Mouse (Mus musculus): ENCODE data around the gene Taldo1. TPM values are rescaled to one million over a fixed set of nuclear protein-coding genes. Genes with fewer than 3 reads are reported as not detected.

The Taldo1 gene
- polyA plus RNA-seq, 1 experiment from 2014 or later = 288 TPM

DNA sequence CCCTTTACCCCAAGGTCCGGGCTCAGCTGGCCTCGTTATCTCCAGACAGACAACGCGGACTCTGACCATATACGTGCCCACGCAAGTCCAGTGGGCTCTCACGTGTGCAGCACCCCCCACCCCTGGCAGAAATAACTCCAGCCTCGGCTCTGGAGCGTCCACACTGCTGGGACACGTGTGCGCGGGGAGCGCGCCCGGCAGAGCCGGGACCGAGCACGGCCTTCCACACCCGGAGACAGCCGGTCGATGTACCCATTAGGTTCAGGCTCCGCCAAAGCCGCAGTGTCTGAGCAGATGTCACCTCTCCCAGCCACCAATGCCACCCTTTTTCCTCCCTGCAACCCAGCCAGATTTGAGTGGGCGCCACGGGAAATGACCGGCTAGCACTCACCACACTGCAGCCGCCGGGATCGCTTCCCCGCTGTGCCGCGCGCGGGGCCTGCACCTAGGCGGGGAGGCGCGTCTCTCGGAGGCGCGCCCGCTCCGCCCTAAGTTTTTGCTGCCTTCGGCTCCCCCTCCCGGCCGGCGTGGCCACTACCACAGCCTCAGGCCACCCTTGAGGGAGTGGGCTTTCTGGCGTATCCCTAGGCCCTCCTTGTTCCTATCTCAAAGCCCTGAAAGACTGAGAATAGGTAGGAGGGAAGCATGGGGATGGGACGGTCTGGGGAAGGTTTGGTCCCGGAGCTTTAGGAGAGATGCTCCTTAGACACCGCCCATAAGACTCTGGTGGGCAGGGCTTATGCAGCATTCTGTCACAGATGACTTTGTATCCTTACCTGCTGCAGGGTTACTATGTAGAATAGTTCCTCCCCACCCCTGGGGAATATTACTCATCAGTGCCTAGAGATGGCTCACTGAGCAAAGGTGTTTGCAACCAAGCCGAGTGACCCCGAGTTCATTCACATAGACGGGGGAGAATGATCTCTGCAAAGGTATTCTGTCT, 45.5 kb downstream of the Taldo1 start, which contains the start of gene Slc25a22:
Slc25a22 (minus strand) TSS at position 715 of the 943 bp plus-strand sequence.
- Histone ChIP-seq H3K27ac (ENCODE audit: low read depth, low read length) (peak within 1 kb of the TSS; percentile 24; the same call in 1 of the 2 replicates), H3K4me1 (ENCODE audit: control insufficient read depth, insufficient read depth, low read length) (peaks cover 36% of the 10 kb centered on the region), H3K27me3 (ENCODE audit: control insufficient read depth, insufficient read depth, low read length) (no peaks in the 10 kb centered on the region), H3K4me2 (peak within 1 kb of the TSS; percentile 95), H3K36me3 (ENCODE audit: control insufficient read depth, insufficient read depth, low read length) (peaks cover 6% of the 10 kb centered on the region; the same call in 1 of the 2 replicates), H3K9me3 (replicated peaks; ENCODE audit: control insufficient read depth, low read length) (no peaks in the 10 kb centered on the region), H3K4me3 (ENCODE audit: low read depth, low read length) (peak within 1 kb of the TSS; percentile 66), H3K9ac (ENCODE audit: low read depth, low read length) (peak within 1 kb of the TSS; percentile 76)
- WGBS (ENCODE audit: insufficient replicate concordance) = 6% methylated on average over 53 of the region's 53 CpGs
- ATAC-seq (replicated peaks; ENCODE audit: insufficient number of reproducible peaks, low FRiP score, low TSS enrichment) = peak; percentile 74

DNA sequence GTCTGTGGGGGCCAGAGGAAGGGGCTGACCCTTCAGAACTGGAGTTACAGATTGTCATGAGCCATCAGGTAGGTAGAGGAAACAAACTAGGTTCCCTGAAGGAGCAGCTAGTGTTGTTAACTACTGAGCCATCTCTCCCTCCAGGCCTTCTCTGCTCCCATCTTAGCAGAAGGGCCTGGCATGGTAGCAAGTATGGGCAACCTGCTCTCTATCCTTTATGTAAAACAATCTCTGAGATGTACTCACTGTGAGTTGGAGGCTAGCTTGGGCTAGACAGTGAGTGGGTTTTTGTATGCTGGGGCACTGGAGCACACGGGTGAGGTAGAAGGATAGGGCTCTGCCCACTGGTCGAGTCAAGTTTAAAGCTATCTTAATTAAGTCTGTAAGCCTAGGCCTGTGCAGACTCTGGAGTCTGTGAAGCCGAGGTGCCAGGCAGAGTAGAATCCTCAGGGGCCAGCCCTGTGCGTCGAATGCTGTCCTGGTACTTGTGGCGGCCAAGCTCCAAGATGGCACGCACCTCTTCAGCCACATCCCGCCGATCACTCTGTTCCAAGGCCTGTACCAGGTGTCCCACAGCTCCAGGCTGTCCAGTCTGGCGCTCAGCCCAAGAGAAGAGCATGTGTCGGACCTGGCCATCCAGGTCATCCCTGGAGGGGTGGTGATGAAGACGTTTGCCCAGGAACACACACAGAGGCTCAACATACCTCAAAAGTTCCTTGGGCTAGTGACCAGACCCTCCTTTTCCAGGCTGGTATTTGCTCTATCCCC, 46.4 kb downstream of the Taldo1 start:
- H3K27ac ChIP-seq (ENCODE audit: low read depth, low read length) = no peak overlapping the region
- H3K27me3 ChIP-seq (ENCODE audit: control insufficient read depth, insufficient read depth, low read length) = no peaks in the 10 kb centered on the region
- H3K4me3 ChIP-seq (ENCODE audit: low read depth, low read length) = no peak overlapping the region
- peaks cover 6% of the 10 kb centered on the region; the same call in 1 of the 2 replicates for H3K36me3 ChIP-seq (ENCODE audit: control insufficient read depth, insufficient read depth, low read length)
- H3K9ac ChIP-seq (ENCODE audit: low read depth, low read length) = no peak overlapping the region
- 89% methylated on average over 12 of the region's 12 CpGs for WGBS (ENCODE audit: insufficient replicate concordance)
- peaks cover 45% of the 10 kb centered on the region for H3K4me1 ChIP-seq (ENCODE audit: control insufficient read depth, insufficient read depth, low read length)
- no peaks in the 10 kb centered on the region for H3K9me3 ChIP-seq (replicated peaks; ENCODE audit: control insufficient read depth, low read length)
- H3K4me2 ChIP-seq = no peak overlapping the region
- ATAC-seq (replicated peaks; ENCODE audit: insufficient number of reproducible peaks, low FRiP score, low TSS enrichment) = no peak

DNA sequence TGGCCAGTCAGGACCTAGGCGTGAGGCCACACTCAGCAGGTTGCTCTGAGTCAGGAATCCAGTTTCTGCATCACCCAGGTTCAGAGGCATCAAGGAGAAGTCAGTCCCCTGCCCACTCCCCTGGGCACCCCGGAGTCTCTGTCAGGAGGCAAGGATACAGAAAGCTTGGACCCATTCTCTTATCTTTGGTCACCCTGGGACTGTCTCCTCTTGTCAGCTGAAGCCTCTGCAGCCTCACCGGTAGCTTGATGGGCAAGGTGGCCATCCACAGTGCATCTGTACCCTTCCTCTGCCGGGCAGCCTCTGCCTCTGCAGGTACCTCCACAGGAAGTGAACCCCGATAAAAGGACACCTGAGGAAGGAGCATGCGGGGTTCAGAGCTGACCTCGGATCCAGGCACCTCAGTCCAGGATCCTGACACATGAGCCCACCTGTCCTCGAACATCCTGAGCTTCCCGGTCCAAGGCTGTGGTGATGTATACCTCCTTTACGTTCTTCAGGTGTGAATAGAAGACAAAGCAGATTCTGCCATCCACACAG, 47.2 kb downstream of the Taldo1 start:
- Histone ChIP-seq H3K9me3 (replicated peaks; ENCODE audit: control insufficient read depth, low read length) (no peaks in the 10 kb centered on the region), H3K4me1 (ENCODE audit: control insufficient read depth, insufficient read depth, low read length) (peaks cover 44% of the 10 kb centered on the region), H3K4me3 (ENCODE audit: low read depth, low read length) (no peak overlapping the region), H3K27me3 (ENCODE audit: control insufficient read depth, insufficient read depth, low read length) (no peaks in the 10 kb centered on the region), H3K4me2 (no peak overlapping the region), H3K27ac (ENCODE audit: low read depth, low read length) (no peak overlapping the region), H3K36me3 (ENCODE audit: control insufficient read depth, insufficient read depth, low read length) (peaks cover 6% of the 10 kb centered on the region; the same call in 1 of the 2 replicates), H3K9ac (ENCODE audit: low read depth, low read length) (no peak overlapping the region)
- no peak for ATAC-seq (replicated peaks; ENCODE audit: insufficient number of reproducible peaks, low FRiP score, low TSS enrichment)
- WGBS (ENCODE audit: insufficient replicate concordance) = 93% methylated on average over 10 of the region's 10 CpGs

DNA sequence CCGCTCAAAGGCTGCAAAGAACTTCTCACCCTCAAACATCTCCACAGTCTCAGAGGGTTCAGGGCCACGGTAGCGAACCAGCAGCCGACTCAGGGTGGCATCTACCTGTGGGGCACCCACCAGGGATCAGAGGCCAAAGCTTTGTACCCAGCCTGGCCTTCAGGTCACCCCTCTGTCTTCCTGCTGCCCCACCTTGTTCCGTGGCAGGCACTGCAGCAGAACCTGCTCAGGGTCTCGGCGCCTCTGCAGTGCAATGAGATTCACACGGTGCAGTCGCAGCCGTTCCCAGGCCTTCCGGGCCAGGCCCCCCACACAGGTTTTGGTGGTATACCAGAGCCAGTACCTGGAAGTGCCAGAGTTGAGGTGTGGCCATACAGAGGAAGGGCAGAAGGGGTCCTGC, 47.8 kb downstream of the Taldo1 start:
- Histone ChIP-seq H3K9me3 (replicated peaks; ENCODE audit: control insufficient read depth, low read length) (no peaks in the 10 kb centered on the region), H3K27ac (ENCODE audit: low read depth, low read length) (no peak overlapping the region), H3K36me3 (ENCODE audit: control insufficient read depth, insufficient read depth, low read length) (peaks cover 6% of the 10 kb centered on the region; the same call in 1 of the 2 replicates), H3K4me3 (ENCODE audit: low read depth, low read length) (no peak overlapping the region), H3K4me1 (ENCODE audit: control insufficient read depth, insufficient read depth, low read length) (peaks cover 38% of the 10 kb centered on the region), H3K9ac (ENCODE audit: low read depth, low read length) (no peak overlapping the region), H3K27me3 (ENCODE audit: control insufficient read depth, insufficient read depth, low read length) (no peaks in the 10 kb centered on the region), H3K4me2 (no peak overlapping the region)
- ATAC-seq (replicated peaks; ENCODE audit: insufficient number of reproducible peaks, low FRiP score, low TSS enrichment) = no peak
- 95% methylated on average over 11 of the region's 11 CpGs for WGBS (ENCODE audit: insufficient replicate concordance)

DNA sequence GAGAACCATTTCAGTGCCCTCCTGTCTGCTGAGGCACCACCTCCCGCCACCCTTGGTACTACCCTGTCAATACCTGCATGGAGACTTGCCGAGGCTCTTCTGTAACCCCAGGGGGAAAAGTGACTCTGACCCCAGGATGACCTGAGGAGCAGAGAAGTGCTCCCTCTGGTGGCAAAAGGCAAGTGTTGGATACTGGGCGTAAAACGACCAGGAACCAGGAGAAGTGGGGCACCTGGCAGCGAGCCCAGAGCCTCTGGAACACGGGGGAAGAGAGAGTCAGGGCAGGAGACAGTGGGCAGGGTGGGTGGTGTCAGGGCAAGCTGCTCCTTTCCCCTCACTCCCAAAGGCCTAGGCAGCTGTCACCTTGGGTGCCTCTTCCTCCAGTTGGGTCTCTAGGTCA, 48.6 kb downstream of the Taldo1 start:
- H3K9ac ChIP-seq (ENCODE audit: low read depth, low read length) = no peak overlapping the region
- H3K4me2 ChIP-seq = no peak overlapping the region
- WGBS (ENCODE audit: insufficient replicate concordance) = 35% methylated on average over 6 of the region's 6 CpGs
- no peak overlapping the region for H3K27ac ChIP-seq (ENCODE audit: low read depth, low read length)
- no peaks in the 10 kb centered on the region for H3K27me3 ChIP-seq (ENCODE audit: control insufficient read depth, insufficient read depth, low read length)
- peaks cover 33% of the 10 kb centered on the region for H3K4me1 ChIP-seq (ENCODE audit: control insufficient read depth, insufficient read depth, low read length)
- H3K4me3 ChIP-seq (ENCODE audit: low read depth, low read length) = no peak overlapping the region
- H3K9me3 ChIP-seq (replicated peaks; ENCODE audit: control insufficient read depth, low read length) = no peaks in the 10 kb centered on the region
- ATAC-seq (replicated peaks; ENCODE audit: insufficient number of reproducible peaks, low FRiP score, low TSS enrichment) = no peak
- peaks cover 6% of the 10 kb centered on the region; the same call in 1 of the 2 replicates for H3K36me3 ChIP-seq (ENCODE audit: control insufficient read depth, insufficient read depth, low read length)

DNA sequence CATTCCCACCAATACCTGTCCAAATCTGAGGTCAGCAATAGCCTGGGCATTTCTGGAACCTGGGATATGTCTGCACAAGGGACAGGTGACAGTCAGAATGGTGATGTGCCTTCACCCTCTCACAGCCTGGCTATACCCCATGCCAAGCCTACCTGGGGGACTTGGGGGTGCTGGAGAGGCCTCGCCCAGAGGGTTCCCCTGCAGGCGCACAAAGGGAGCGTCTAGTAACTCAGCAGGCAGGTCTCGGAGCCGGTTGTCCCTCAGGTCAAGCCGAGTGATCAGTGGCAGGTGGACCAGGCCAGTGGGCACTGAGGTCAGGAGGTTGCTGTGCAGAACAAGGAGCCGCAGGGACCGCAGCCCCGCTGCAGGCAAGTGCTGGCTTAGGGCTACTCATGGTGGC, 49.5 kb downstream of the Taldo1 start:
- peaks cover 30% of the 10 kb centered on the region for H3K4me1 ChIP-seq (ENCODE audit: control insufficient read depth, insufficient read depth, low read length)
- no peak overlapping the region for H3K4me3 ChIP-seq (ENCODE audit: low read depth, low read length)
- H3K9me3 ChIP-seq (replicated peaks; ENCODE audit: control insufficient read depth, low read length) = no peaks in the 10 kb centered on the region
- 91% methylated on average over 9 of the region's 9 CpGs for WGBS (ENCODE audit: insufficient replicate concordance)
- no peak overlapping the region for H3K9ac ChIP-seq (ENCODE audit: low read depth, low read length)
- no peak overlapping the region; the same call in 1 of the 2 replicates for H3K4me2 ChIP-seq
- no peak overlapping the region for H3K27ac ChIP-seq (ENCODE audit: low read depth, low read length)
- H3K36me3 ChIP-seq (ENCODE audit: control insufficient read depth, insufficient read depth, low read length) = peaks cover 6% of the 10 kb centered on the region; the same call in 1 of the 2 replicates
- no peaks in the 10 kb centered on the region for H3K27me3 ChIP-seq (ENCODE audit: control insufficient read depth, insufficient read depth, low read length)
- no peak for ATAC-seq (replicated peaks; ENCODE audit: insufficient number of reproducible peaks, low FRiP score, low TSS enrichment)

DNA sequence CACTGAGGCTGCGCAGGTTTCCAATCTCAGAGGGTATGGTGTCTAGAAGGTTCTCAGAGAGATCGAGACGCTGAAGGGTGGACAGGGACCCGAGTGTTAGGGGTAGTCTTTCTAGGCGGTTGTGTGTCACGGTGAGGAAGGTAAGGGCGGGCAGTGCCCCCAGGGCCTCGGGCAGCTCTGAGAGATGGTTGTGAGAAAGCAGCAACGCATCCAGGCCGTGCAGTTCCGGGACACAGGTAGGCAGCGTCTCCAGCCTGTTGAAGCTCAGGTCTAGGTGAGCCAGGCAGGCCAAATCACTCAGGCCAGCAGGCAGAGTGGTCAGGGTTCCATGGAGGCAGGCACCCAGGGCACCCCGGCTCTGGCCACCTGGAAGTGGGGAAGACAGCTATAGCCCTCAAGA, 50.2 kb downstream of the Taldo1 start:
- ATAC-seq (replicated peaks; ENCODE audit: insufficient number of reproducible peaks, low FRiP score, low TSS enrichment) = no peak
- no peaks in the 10 kb centered on the region for H3K9me3 ChIP-seq (replicated peaks; ENCODE audit: control insufficient read depth, low read length)

More for the DNA sequence above, 50.2 kb downstream of the Taldo1 start:
- Histone ChIP-seq H3K27me3 (ENCODE audit: control insufficient read depth, insufficient read depth, low read length) (no peaks in the 10 kb centered on the region), H3K4me1 (ENCODE audit: control insufficient read depth, insufficient read depth, low read length) (peaks cover 25% of the 10 kb centered on the region), H3K36me3 (ENCODE audit: control insufficient read depth, insufficient read depth, low read length) (peaks cover 6% of the 10 kb centered on the region; the same call in 1 of the 2 replicates), H3K9ac (ENCODE audit: low read depth, low read length) (peak overlapping the region; percentile 77), H3K4me3 (ENCODE audit: low read depth, low read length) (peak overlapping the region; percentile 48), H3K27ac (ENCODE audit: low read depth, low read length) (no peak overlapping the region), H3K4me2 (peak overlapping the region; percentile 99)
- WGBS (ENCODE audit: insufficient replicate concordance) = 90% methylated on average over 13 of the region's 13 CpGs
